Mouse (Mus musculus): Measurements from ENCODE around the gene Dnajc7.
A peak's percentile ranks its signal among the peaks of the same experiment; 100 is the strongest.
"Not testable (repeated sequence)": the region's sequence is repeated elsewhere in the genome, so short reads cannot be mapped to it uniquely, and the experiment has no call there.

Gene Dnajc7

DNA sequence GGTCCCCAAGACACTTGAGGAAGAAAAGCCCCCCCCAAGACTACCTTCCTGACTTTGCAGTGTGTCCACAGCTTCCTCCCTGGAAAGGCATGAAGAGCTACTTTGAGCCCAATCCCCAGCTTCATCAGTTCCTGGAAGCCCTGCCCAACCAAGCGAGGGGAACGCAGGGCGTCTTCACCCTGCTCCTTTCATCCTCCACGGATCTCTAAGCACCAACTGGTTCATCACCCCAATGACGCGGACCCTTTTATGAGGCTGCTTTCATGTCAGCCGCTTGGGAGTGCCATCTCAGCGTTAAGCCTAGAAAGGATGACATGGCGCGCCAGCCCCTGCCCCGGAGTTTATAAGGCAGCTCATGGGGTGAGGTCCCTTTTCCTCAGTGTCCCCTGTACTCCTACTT lies at the start of gene Dnajc7:
Gene Dnajc7, minus strand, starts transcription at position 187 of the 400 bp plus-strand sequence.
- DNase-seq, result no peak

DNA sequence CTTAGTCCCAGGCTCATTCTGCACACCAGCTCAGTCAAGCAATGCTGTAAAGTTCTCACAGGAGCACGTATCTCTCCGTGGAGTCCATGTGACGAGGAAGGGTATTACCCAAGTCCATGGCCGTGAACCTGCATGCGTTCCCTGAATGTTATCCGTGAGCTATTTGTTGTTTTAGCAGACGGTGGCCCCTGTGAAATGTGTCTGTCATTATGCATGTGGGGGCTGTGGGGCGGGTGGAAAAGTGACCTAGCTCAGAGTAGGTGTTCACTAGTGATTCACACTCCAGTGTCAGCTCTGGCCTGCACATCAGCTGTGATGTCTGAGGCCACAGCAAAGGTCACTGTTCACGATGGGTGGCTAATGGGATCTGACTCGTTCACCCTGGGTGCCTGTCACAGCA lies 39.8 kb upstream of the Dnajc7 start:
- DNase-seq, result no peak

DNA sequence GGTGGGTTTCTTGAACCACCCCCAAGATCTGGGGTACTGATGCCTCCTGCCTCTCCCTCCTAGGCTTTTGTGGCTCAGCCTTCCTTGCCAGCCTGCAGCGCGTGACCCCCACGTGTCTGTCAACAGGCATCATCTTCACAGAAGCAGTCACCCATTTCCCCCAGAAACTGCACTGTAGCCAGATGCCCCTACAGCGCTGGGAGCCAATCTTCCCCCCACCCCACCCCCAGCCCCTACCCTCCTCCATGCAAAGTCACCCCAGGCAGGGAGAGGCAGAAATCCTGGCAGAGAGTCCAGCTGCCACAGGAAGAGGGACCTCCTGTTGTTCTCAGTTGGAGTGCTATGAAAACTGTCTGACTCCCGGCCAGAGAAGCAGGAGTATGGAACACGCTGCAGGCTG lies 36.5 kb upstream of the Dnajc7 start:
- DNase-seq, result no peak

DNA sequence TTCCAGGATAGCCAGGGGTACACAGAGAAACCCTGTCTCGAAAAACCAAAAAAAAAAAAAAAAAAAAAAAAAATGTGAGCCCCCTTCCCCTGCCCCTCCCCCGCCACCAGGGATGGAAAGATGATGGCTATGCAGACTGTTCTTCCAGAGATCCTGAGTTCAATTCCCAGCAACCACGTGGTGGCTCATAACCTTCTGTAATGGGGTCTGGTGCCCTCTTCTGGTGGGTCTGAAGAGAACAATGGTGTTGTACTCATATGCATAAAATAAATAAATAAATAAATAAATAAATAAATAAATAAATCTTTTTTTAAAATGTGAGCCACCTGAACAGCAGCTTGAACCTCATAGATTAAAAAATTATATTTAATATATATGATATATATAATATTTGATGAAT lies 35.6 kb upstream of the Dnajc7 start:
- DNase-seq, result not testable (repeated sequence)

DNA sequence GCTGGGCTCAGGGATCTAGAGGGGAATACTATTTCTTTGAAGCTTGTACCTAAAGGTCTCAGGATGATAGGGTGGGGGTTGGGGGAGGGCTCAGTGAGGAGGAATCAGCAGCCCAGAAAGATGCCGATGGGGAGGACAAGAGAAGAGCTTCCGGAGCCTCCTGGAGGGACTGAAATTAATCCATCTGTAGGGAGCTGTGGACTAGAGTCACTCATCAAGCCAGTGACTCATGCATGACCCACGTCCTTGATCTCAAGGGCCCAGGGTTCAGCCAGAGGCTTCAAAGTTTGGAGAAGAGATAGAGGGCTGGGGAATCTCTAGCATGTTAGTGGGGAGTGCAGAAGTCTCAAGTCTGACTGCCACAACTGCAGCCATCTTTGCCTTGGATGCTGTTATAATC lies 31.8 kb upstream of the Dnajc7 start:
- DNase-seq, result no peak

DNA sequence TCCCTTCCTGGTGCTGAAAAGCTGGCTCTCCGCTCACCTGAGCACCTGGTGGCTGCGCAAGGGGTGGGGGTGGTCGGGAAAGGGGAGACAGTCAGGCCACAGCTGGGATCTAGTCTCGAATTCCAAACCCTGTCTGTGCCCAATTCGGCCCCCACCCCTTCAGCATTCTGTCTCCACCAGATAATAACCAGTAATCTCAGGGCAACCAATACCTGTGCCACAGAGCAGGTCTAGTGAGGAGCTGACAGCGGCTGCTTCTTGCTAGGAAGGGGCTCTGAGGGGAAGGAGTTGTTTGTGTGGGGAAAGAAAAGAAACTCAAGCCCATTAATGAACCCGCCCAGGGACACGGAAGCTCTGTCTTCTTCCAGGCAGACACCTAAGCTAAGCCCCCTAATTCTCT lies 31.2 kb upstream of the Dnajc7 start:
- DNase-seq, result no peak

DNA sequence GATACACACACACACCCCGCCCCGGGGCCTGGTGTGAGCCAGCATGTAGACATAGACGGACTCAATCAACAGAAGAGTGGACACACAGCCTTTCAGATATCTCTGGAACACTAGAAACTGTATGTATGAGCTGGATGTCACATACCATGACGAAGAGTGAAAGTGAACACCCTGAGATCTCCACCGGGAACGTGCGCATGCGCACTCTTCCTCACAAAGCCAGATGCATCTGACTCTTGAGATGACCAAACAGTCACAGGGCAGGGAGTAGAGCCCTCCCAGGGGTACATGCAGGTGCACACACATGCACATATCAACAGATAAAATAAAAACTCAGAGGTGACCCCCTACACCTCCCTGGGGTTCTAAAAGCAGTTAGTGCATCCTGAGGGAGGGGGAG lies 28.4 kb upstream of the Dnajc7 start:
- DNase-seq, result no peak

DNA sequence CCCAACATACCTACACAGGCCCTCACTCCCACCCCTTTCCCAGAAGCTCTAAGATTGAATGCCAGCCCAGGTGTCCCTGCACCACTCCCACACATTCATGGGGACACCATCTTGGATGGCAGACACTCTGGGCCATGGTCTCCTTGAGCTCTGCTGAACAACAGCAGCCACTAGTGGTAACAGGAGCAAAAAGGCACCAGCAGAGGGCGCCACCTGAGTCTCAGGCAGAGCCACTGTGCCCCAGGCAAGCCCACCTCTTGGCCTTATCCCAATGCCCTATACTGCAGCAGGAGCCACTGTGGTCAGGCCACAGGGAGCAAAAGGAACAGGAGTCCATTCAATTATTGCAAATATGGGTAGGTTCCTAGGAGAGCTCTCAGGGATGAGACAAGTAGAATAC lies 26.3 kb upstream of the Dnajc7 start:
- peak; percentile 60 for DNase-seq

DNA sequence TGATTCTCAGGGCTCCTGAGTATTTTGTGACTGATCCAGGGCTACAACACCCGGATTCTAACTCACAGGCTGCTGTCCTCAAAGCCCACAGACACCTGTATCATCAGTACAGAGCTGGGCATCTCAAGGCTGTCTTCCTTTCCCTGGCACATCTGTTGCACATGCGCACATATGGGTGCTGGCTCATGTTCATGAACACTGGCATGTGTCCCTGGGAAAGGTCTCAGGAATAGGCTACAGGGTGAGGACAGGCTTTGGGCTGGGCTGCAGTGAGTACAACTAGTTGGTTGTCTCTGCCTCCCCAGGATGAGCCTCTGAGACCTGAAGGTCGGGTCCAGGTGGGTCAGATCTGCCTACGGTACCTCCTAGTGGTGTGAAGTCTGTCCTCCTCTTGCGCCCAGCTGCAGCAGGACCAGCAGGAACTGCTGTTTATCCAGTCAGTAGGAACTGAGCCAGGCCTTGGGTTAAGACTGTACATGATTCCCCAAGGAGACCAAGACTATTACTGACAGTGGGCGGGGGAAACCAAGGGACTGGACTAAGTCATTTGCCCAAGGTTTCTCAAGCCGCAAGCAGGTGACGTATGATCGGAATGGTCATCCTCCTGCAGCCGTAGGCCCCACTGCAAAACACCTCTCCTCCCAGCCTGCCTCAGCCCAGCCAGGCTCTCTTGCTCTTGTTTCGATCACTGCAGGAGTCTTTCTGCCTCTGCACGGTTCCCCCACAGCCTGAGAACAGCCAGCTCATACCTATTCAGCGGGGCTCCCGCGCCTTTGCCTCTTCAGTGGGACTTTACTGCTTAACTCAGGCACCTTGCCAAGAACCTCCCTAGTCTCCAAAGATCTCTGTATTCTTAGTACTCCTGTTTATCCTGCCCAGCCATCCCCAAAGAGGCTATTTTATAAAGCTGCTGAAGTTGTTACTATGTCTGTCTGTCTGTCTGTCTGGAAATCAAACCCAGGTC lies 23.9 kb upstream of the Dnajc7 start:
- no peak for DNase-seq

DNA sequence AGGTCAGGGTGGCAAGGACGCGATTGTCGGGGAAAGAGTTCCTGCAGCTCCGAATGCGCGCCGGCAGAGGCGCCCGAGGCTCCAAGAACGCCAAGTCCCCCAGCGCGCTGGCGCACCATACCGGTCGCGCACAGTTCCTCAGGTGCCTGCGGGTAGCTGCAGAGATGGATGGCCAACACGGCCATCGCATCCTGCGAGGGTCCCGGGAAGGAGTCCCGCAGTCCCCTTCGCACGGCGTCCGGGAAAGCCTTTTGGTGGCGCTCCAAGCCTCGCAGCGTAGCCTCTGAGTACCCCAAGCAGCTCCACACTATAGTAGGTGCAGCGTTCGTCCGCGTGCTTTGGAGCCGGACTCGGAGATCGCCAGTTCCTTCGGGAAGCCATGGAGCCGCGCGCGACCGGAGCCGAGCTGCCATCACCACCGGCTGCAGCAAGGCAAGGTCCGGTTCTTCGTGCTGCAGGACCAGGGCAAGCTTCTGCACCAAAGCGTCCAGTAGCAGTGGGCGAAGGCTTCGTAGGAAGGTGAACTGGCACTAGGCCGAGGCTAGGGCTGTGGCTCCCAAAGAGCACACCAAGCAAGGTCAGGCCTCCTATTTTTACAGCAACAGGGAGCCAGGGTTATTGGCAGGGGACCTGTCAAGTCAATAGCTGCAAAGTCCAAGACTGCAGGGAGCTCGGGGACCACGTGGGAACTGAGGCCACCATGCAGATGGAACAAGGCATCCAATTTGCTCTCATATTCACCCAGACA lies 20.4 kb upstream of the Dnajc7 start:
- no peak for DNase-seq

DNA sequence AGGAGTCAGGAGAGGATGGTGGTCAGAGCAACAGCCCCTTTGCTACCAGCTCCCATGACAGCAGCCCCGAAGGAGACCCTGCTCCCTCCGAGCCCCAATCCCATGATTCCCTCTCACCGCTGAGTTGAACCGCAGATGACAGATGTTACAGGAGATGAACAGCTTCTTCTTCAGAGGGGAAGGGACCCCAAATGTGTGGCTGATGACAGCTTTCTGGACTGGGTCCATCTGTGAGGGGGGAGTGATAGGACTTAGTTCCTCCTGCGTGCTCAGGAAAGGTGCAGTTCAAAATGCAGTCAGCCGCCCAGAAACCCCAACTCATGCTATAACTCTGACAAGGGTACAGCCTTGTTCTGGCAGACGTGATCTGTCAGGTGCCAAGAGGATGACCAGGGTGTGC lies 14.6 kb upstream of the Dnajc7 start:
- no peak for DNase-seq

DNA sequence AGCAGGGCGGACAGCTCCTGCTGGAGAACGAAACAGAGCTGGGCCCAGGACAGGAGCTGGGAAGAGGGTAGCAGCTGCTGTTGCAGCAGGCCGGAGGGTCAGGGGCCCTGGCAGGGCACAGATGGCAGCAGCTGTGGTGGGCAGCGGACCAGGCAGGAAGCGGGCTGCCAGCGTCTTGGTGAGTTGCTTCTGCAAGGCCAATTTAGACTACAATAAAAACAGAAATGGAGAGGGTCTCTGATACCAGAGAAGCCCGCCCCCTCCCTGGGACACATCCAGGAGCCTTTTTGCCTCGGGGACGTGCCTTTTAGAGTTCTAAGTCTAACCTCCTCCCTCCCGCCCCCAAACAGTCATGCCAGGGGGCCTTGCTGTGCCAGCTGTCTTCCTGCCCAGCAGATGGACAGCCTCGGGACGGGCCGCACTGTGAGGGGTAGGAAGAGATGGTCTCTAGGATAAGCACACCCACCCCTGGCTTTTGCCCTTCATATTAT lies 8.9 kb upstream of the Dnajc7 start:
- peak; percentile 31 for DNase-seq

DNA sequence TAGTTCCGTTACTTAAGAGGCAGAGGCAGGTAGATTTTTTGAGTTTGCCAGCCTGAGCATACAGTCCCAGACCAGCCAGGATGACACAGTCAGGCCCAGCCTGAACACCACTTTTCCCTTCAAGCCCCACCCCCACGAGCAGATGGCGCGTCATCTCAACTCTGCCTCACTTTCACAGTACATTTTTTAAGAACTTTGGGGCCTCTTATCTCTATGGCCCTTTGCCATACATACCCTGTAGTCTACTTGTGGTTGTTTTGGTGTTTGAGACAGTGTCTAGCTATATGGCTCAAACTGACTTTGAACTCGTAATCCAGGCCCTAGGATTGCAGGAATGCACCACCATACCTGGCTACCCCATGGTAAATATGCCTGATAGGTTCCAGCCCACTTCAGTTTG lies 8.1 kb upstream of the Dnajc7 start:
- DNase-seq, result no peak

DNA sequence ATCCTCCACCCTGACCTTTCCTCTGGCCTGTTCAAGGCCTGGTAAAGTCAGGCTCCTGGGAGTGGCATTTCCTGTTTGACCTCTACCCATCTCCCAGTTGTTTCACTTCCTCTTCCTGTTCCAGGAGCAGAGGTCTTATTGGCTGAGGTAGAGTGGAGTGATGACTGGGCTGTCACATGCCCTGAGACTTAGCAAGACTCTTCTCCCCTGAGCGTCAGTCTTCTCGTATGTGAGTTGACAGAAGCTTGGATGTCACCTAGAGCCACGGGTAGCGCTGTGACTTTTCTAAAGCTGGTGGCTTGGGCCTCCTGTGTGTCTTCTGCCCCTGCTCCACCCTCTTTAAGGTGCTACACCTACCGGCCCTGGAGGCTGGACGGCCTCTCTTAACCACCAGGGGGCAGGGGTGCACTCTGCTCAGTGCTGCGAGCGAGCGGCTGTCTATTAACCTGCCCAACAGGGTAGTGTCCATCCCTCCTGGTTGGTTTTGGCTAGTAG lies 6.8 kb upstream of the Dnajc7 start:
- peak; percentile 83 for DNase-seq

DNA sequence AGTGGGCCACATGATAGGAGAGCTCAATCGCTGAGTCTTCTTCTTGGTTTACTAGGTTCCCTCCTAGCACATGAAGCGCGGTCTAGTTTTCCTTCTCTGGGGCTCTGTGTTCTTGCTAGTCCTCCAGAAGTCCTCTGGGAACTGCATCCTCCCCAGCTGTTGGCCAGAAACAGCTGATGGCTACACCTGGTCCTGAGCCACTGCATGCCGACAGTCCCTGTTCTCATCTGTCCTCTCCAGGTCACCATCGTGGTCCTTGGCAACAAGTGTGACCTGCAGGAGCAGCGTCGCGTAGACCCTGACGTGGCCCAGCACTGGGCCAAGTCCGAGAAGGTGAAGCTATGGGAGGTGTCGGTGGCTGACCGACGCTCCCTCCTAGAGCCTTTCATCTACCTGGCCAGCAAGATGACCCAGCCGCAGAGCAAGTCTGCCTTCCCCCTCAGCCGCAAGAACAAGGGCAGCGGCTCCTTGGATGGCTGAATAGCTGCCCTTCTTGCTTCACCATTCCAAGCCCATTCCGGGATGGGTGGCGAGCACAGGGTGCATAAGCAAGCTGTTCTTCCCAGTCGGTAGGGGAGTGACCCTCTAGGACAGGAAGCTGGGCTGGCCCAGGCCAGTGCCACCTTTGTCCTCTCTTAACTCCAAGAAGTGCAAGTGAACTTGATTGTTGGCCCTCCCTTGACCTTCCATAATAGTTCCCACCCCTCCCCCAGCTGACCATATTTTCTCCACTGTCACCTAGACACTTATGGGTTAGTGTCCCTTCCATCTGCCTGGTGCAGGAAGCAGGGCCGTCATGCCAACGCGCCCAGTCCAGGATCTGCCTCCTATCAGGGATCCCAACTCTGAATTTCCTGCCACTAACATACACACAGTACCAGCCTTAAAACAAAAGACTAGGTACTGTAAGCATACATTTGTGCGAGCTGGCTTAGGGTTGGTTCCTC lies 6.1 kb upstream of the Dnajc7 start:
- no peak for DNase-seq

DNA sequence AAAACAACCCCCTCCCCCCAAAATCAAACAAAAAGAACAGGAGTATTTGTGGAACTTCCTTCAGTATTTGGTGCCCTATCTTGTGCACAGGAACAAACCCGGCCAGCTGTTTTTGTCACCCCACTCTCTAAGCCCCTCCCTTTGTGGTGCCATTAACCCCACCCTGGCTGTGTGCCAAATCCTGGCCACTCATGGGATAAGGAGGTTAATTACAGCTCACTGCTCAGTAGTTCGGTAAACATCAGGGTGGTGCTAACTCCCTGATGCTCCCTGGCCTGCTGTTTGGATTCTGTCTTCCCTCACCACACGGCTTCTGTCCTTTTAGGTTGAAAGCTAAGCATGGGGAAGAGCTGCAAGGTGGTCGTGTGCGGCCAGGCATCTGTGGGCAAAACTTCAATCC lies 3.9 kb upstream of the Dnajc7 start:
- peak; percentile 60 for DNase-seq

DNA sequence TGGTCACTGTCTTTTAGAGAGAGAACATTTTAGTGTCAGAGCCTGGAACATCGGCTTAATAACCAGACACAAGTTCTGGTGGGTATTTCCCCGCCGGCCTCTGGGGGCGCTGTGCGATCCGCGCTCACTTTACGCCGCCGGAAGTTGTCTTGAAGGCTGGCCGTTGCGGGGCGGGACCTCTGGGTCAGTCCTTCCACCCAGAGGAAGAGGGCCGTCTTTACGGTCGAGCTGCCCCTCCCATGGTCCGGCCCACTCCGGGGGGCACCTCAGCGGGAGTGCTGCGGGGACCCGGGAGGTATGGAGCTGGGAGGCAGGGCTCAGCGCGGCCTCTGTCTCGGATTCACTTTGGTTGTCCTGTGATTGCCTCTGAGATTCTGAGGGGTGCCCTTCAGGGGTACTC lies 2.7 kb upstream of the Dnajc7 start:
- DNase-seq, result peak; percentile 96

DNA sequence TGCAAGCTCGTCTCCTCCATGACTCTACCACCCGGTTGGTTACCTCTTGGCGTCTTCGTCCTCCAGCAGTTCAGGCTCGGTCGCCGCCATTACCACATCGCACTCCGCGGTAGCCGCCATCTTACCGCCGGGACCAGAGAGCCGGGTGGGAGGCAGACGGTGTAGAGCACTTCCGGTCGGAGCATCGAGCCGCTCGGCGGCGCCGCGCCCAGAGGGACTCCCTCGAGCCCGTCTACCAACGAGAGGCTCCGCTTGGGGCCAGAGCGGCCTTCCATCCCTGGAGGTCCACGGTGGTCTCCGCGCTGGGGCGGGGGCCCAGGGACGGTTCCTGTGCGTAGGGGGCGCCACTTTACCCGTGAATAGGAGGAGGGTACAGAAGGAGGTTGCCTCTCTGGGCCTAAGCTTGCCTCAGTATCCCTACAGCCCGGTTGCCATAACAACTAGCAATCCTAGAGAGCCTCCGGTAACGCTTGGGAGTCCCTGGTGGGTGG lies 438 bp downstream of the Dnajc7 start:
- DNase-seq, result peak; percentile 94

DNA sequence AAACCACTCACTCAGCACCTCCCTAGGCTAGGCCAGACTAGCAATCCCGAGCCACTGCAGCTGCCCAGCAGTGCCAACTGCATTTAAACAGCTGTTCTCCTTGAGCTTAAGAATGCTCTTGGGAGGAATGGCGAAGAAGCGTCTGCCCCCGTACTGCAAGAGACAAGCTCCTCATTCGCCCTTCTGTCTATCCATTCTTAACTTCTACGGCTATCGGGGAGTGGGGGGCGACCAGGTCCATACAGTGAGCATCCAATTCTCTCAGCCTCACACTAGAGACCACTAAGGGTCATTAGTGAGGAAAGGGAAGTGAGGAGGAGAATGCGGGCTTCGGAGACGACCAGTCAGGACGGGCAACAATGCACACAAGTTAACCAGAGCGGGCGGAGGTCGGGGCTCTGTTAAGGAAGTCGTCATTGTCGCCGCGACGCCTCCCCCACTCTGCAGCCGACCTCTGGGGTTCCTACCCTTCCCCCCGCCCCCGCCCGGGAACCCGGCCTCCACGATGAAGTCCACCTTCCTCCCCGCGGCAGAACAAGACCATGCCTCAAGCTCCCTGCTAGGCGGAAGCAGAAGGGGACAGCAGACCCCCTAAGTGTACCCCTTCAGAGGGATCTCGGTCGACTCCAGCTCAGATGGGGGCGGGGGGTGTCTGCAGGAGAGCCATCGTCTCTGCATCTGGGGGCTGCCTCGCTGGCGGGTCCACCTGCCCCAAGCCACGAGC lies 1.0 kb downstream of the Dnajc7 start, which contains the start of gene Nkiras2:
Gene Nkiras2, plus strand, starts transcription at position 484 of the 724 bp plus-strand sequence.
- peak; percentile 71 for DNase-seq

DNA sequence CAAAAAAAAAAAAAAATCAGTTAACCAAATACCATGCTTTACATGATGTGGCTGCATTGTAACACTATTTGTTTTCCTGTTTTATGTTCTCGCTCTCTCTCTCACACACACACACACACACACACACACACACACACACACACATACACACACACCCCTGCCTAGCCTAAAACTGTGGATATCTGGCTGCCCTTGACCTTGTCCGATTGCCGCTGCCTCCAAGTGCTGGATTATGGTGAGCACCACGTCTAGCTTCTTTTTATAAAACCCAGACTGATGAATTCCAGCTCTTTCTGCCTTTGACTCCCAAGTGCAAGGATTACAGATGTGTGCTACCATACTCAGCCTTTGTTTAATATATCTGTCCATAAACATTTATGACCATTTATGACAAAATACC lies 2.5 kb downstream of the Dnajc7 start:
- no peak for DNase-seq

DNA sequence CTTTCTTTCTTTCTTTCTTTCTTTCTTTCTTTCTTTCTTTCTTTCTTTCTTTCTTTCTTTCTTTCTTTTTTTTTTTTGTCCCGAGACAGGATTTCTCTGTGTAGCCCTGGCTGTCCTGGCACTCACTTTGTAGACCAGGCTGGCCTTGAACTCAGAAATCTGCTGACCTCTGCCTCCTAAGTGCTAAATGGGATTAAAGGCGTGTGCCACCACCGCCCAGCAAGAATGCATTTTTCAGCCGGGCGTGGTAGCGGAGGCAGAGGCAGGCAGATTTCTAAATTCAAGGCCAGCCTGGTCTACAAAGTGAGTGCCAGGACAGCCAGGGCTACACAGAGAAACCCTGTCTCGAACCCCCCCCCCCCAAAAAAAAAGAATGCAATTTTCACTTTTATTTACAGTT lies 3.1 kb downstream of the Dnajc7 start:
- DNase-seq, result not testable (repeated sequence)

DNA sequence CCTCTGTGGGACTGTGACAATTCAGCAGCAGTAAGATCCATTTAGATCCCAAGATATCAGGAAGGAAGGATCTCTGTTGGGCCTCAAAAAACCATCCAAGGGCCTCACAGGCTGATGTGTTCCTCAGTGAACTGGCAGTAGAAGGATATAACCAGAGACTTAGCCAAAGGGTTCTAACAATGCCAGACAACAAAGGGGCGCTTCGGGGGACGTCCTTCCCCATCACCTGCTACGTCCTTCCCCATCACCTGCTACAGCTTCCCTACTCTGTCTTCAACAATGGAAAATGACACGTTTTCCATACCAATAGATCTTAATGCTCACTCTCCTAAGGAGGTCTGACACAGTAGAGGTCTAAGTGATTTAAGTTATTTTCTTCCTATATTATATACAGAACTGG lies 3.6 kb downstream of the Dnajc7 start:
- DNase-seq, result no peak

All from lung, postnatal 14 days (tissue).